Mouse (Mus musculus) G1E (cell line): ENCODE measurements around the gene Fbrsl1.

ENCODE experiments used
- CTCF ChIP-seq: IDR thresholded peaks from 2 replicates; pipeline ENCODE4 v1.5.1; 2012; ENCODE audit warnings: low read depth, low read length, inconsistent platforms, mixed read lengths
- POLR2AphosphoS5 ChIP-seq: IDR thresholded peaks from 2 replicates; pipeline ENCODE4 v1.6.1; 2012; ENCODE audit warnings: low read depth, low read length, inconsistent platforms; ENCODE audit not compliant: insufficient replicate concordance
- TAL1 ChIP-seq: conservative IDR thresholded peaks from 2 replicates; pipeline ENCODE4 v1.6.1; 2012; ENCODE audit warnings: low read depth, low read length, inconsistent platforms, mixed read lengths

- no peak for TF ChIP-seq CTCF
- TF ChIP-seq TAL1: no peak
- TF ChIP-seq POLR2AphosphoS5: no peak
These were observed 103.8 kb downstream of the Fbrsl1 start, which contains the start of gene Lrcol1 for GRCm38 (mm10) chr5:110344524-110344923.
